Comparison of ENCODE assay signal across 8 mouse cellular contexts in the genomic region with DNA sequence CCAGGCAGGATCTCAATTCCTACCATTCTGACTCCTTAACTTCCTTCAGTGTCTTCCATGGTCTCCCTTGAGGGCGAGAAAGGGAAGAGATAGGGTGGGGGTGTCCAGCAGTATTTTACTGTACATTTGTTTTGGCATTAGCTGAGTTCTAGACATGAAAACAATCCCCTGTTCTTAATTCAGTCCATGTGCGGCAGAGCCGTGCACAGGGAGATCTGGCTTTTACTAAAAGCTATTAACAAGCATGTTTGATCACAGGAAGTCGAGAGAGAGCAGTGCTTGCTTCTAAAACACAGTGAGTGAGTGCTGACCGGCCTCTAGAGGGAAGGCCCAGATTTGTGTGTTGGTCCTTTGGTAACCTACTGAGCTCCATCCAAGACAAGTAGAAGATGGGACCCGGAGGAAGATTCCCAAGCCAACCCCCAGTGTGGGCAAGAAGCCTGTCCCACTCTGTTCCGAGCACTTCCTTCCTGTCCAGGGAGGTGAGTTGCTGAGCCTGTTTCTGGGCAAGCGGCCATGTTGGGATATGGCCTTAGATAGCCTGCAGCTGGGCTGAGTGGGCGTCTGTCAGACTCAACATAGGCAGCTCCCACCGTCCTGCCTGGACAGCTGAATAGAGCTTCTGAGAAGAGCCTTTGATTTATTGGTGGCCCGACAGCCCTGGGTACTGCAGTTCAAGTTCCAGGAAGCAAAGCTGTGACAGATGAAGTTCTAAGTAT.
DNase-seq lines count a peak whose midpoint lies in the region; ATAC-seq lines count a peak whose summit lies in the region.

No protein-coding gene starts in this region.

- no peaks in the 10 kb centered on the region for H3K9me3 ChIP-seq in intestine, embryonic 14.5 days (ENCODE audit: control insufficient read depth, low read length)

- H3K36me3 ChIP-seq in intestine, embryonic 14.5 days (ENCODE audit: control insufficient read depth, insufficient read depth, low read length) = no peaks in the 10 kb centered on the region

- peak; percentile 63 to 77 for DNase-seq in adrenal gland, adult (ENCODE audit: inconsistent age in 2 of 2, low spot score in 1 of 2)
- no peak for DNase-seq in adrenal gland, postnatal 4 days (ENCODE audit: low spot score in 2 of 2)
- DNase-seq in CD4-positive, CD25-positive, alpha-beta regulatory T cell, adult 2 months (ENCODE audit: low read depth, low spot score) = peak; percentile 30
- DNase-seq in fibroblast of lung, adult 2 months (ENCODE audit: low read depth) = peak; percentile 56
- DNase-seq in intestine, embryonic 14.5 days (ENCODE audit: low spot score) = peak; percentile 71
- DNase-seq in lung, postnatal 10 days = peak; percentile 85
- no peak for DNase-seq in natural killer cell, adult 2 months (ENCODE audit: low spot score in 2 of 2)
- DNase-seq in right cerebral cortex, adult 2 months (ENCODE audit: low spot score in 2 of 2) = no peak

- H3K9ac ChIP-seq in intestine, embryonic 14.5 days (ENCODE audit: low read length) = no peak overlapping the region

- ATAC-seq in intestine, embryonic 14.5 days (replicated peaks; ENCODE audit: low FRiP score, low TSS enrichment, low read depth) = peak; percentile 62

- 31% methylated on average over 11 of the region's 11 CpGs for WGBS in intestine, embryonic 14.5 days

- H3K27ac ChIP-seq in intestine, embryonic 14.5 days (ENCODE audit: low read depth) = peak overlapping the region; percentile 47; the same call in 1 of the 2 replicates

- H3K4me3 ChIP-seq in intestine, embryonic 14.5 days (ENCODE audit: low read depth, low read length) = no peak overlapping the region

- H3K27me3 ChIP-seq in intestine, embryonic 14.5 days (replicated peaks; ENCODE audit: control insufficient read depth, insufficient read depth, low read length) = no peaks in the 10 kb centered on the region

- no peak overlapping the region for H3K4me2 ChIP-seq in intestine, embryonic 14.5 days (ENCODE audit: low read length)

- peaks cover 45% of the 10 kb centered on the region for H3K4me1 ChIP-seq in intestine, embryonic 14.5 days (replicated peaks; ENCODE audit: control insufficient read depth, insufficient read depth, low read length)

Comparison
In these comparisons a context has a peak if more than half of its experiments do, and no peak if none do; other contexts are left out.
1. DNase-seq: peak in adrenal gland, adult (2 of 2), CD4-positive, CD25-positive, alpha-beta regulatory T cell, adult 2 months (single experiment), fibroblast of lung, adult 2 months (single experiment), intestine, embryonic 14.5 days (single experiment) and lung, postnatal 10 days (single experiment); none in adrenal gland, postnatal 4 days (0 of 2), natural killer cell, adult 2 months (0 of 2) and right cerebral cortex, adult 2 months (0 of 2).